18 mouse cellular contexts compared by ENCODE assay signal in the genomic region with DNA sequence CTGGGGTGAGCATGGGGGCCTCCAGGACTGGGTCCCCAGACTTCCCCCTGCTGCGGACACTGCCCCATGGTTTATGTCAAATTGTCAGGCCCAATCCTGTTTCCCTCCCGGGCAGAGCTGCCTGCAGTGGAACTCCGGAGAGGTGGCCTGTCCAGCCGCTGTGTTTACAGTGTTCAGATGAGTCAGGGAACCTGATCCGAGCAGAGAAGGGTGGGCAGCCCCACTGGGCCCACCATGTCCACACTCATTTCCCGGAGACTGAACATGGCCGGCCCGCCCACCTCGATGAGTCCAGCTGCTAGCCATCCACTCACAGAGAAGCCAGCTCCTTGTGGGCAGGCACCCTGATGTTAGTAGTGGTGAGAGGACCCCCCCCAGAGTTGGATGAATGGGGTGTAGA. TPM values are rescaled to one million over a fixed set of nuclear protein-coding genes. Genes with fewer than 3 reads are reported as not detected.
"Had no signal": no experiment of that assay in that cellular context is flagged by ENCODE, and none has a peak within 500 bp of the region (broad histone marks: within the 10 kb centered on the region; RNA-seq: fewer than 3 reads in every experiment).

No protein-coding gene starts in this region.

- H3K36me3 ChIP-seq: hindbrain, embryonic 15.5 days; limb, embryonic 12.5 days; liver, embryonic 13.5 days; midbrain, embryonic 12.5 days; neural tube, embryonic 13.5 days had no signal

- H3K4me1 ChIP-seq: hindbrain, embryonic 15.5 days; liver, embryonic 13.5 days; neural tube, embryonic 13.5 days had no signal

- ATAC-seq: intestine, embryonic 16.5 days; liver, postnatal 0 days; midbrain, embryonic 16.5 days had no signal

- H3K9me3 ChIP-seq: hindbrain, embryonic 15.5 days; limb, embryonic 12.5 days; liver, embryonic 13.5 days; midbrain, embryonic 12.5 days; neural tube, embryonic 13.5 days had no signal

- H3K9ac ChIP-seq: hindbrain, embryonic 15.5 days; limb, embryonic 12.5 days; liver, embryonic 13.5 days; liver, postnatal 0 days; midbrain, embryonic 12.5 days; neural tube, embryonic 13.5 days had no signal

- H3K4me2 ChIP-seq: hindbrain, embryonic 15.5 days; limb, embryonic 12.5 days; liver, embryonic 13.5 days; midbrain, embryonic 12.5 days; neural tube, embryonic 13.5 days had no signal

- H3K4me3 ChIP-seq: hindbrain, embryonic 15.5 days; limb, embryonic 12.5 days; liver, embryonic 13.5 days; midbrain, embryonic 12.5 days; neural tube, embryonic 13.5 days had no signal

- H3K27ac ChIP-seq: hindbrain, embryonic 15.5 days; limb, embryonic 12.5 days; liver, embryonic 13.5 days; midbrain, embryonic 12.5 days; neural tube, embryonic 13.5 days had no signal

- H3K27me3 ChIP-seq: hindbrain, embryonic 15.5 days; liver, embryonic 13.5 days; midbrain, embryonic 12.5 days; neural tube, embryonic 13.5 days had no signal

- DNase-seq: kidney, adult 8-10 months; liver; liver, embryonic 13.5 days; liver, postnatal 0 days; lung, postnatal 36 days; retina, postnatal 1 day; right cerebral cortex, postnatal 4 days; spleen, adult 18-20 months; thymus, postnatal 36 days had no signal

RNA-seq across cellular contexts. Expression of gene Gm12830, which starts 29.9 kb away (rescaled TPM):
- polyA plus RNA-seq: hindbrain, embryonic 15.5 days; intestine, embryonic 16.5 days; large intestine, adult 2 months; limb, embryonic 12.5 days; liver, embryonic 13.5 days; liver, postnatal 0 days; midbrain, embryonic 12.5 days; midbrain, embryonic 16.5 days; neural tube, embryonic 13.5 days; stomach, embryonic 14.5 days; thymus, postnatal 0 days had no signal
